Mouse (Mus musculus) liver, embryonic 14.5 days (tissue): ENCODE data around the gene Dnajb7.

ENCODE experiments used
- CTCF ChIP-seq: IDR thresholded peaks from 2 replicates; pipeline ENCODE4 v1.5.1; 2016; ENCODE audit warnings: antibody characterized with exemption, low read depth, control low read depth
- EP300 ChIP-seq: IDR thresholded peaks from 2 replicates; pipeline ENCODE4 v1.6.1; 2016; ENCODE audit warnings: antibody characterized with exemption, low read depth

DNA sequence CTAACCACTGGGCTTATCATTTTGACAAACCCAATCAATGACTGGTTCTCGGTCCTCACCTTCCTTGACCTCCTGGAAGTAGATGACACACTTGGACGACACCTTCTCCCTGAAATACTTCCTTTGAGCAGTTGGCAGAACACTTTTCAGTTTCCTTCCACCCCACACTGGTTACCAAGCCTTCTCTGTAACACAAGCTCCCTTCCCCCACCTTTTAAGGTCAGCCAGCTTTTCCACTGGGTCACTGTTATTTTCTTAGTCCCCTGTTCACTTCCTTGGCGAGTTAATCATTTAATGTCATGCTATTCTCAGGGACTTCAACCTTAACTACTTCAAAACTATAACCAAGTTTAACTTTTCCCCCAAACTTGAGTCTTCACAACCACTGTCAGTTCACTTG is 49.2 kb downstream of the Dnajb7 start:
- TF ChIP-seq EP300 (no peak), CTCF (no peak)
